Comparison of ENCODE assay signal across 8 mouse cellular contexts in genomic region chr3:121291225-121291559, GRCm38 (mm10). TPM values are rescaled to one million over a fixed set of nuclear protein-coding genes. Genes with fewer than 3 reads are reported as not detected.
DNase-seq lines count a peak whose midpoint lies in the region; ATAC-seq and TF ChIP-seq lines count a peak whose summit lies in the region.

No protein-coding gene starts in this region.

- no peak for TF ChIP-seq CTCF in CH12.LX (conservative IDR thresholded peaks at IDR 0.05 in 1 of 2, IDR thresholded peaks at IDR 0.05 in 1 of 2; ENCODE audit: low read depth in 2 of 2, low read length in 2 of 2)
- no peak for TF ChIP-seq CTCF in liver, embryonic 14.5 days (IDR thresholded peaks at IDR 0.05; ENCODE audit: low read depth)

- H3K36me3 ChIP-seq in heart, embryonic 10.5 days: no peaks in the 10 kb centered on the region
- peaks cover 0 to 4% of the 10 kb centered on the region in 2 experiments for H3K36me3 ChIP-seq in CH12.LX (replicated peaks in 1 of 2; ENCODE audit: control insufficient read depth in 1 of 2, insufficient read depth in 1 of 2, low read length in 1 of 2)
- no peaks in the 10 kb centered on the region for H3K36me3 ChIP-seq in forebrain, embryonic 12.5 days (replicated peaks)
- H3K36me3 ChIP-seq in liver, embryonic 14.5 days (replicated peaks; ENCODE audit: control insufficient read depth, insufficient read depth, low read depth): no peaks in the 10 kb centered on the region

- H3K4me2 ChIP-seq in CH12.LX (ENCODE audit: insufficient read depth, low read depth, poor library complexity, severe bottlenecking): peak overlapping the region; percentile 88
- peak overlapping the region; percentile 59 for H3K4me2 ChIP-seq in forebrain, embryonic 12.5 days
- peak overlapping the region; percentile 76 for H3K4me2 ChIP-seq in liver, embryonic 14.5 days (ENCODE audit: low read depth)

- H3K9ac ChIP-seq in CH12.LX (ENCODE audit: insufficient read depth, low read depth): peak overlapping the region; percentile 90
- peak overlapping the region; percentile 59; the same call in 1 of the 2 replicates for H3K9ac ChIP-seq in forebrain, embryonic 12.5 days
- peak overlapping the region; percentile 75 for H3K9ac ChIP-seq in liver, embryonic 14.5 days (replicated peaks)

- H3K9me3 ChIP-seq in heart, embryonic 10.5 days: no peaks in the 10 kb centered on the region
- no peaks in the 10 kb centered on the region for H3K9me3 ChIP-seq in CH12.LX (replicated peaks; ENCODE audit: low read length)
- no peaks in the 10 kb centered on the region for H3K9me3 ChIP-seq in forebrain, embryonic 12.5 days
- H3K9me3 ChIP-seq in liver, embryonic 14.5 days (ENCODE audit: control insufficient read depth, low read length): no peaks in the 10 kb centered on the region

- no peak for TF ChIP-seq EP300 in CH12.LX (IDR thresholded peaks at IDR 0.05; ENCODE audit: low read length)
- no peak for TF ChIP-seq EP300 in liver, embryonic 14.5 days (IDR thresholded peaks at IDR 0.05; ENCODE audit: low read depth)

- H3K4me3 ChIP-seq in heart, embryonic 10.5 days: peak overlapping the region; percentile 71
- H3K4me3 ChIP-seq in CH12.LX (replicated peaks in 1 of 3; ENCODE audit: low read depth in 2 of 3, low read length in 2 of 3, poor library complexity in 1 of 3): peak overlapping the region; percentile 64 to 73 (median 68)
- peak overlapping the region; percentile 60 for H3K4me3 ChIP-seq in forebrain, embryonic 12.5 days (replicated peaks)
- peak overlapping the region; percentile 60 to 96 for H3K4me3 ChIP-seq in liver, embryonic 14.5 days (ENCODE audit: insufficient read depth in 1 of 2, low read depth in 2 of 2, low read length in 2 of 2)

- no peak for TF ChIP-seq RAD21 in CH12.LX (IDR thresholded peaks at IDR 0.05; ENCODE audit: low read depth, low read length)

- intact Hi-C loops in left cerebral cortex, postnatal 14 days (cut with DNase I): loop anchor here (5.0 kb wide), 1 partner anchor 119 kb away; the partner anchor contains the start of gene Rwdd3

- 0 out of 2 replicates have a peak, but pooled peaks cover 3% of the 10 kb centered on the region for H3K79me2 ChIP-seq in CH12.LX (replicated peaks; ENCODE audit: control insufficient read depth, extremely low read depth, insufficient read depth, poor library complexity, severe bottlenecking)

- no peaks in the 10 kb centered on the region for H3K27me3 ChIP-seq in heart, embryonic 10.5 days (ENCODE audit: insufficient read depth, poor library complexity, severe bottlenecking)
- no peaks in the 10 kb centered on the region for H3K27me3 ChIP-seq in CH12.LX (replicated peaks)
- no peaks in the 10 kb centered on the region for H3K27me3 ChIP-seq in forebrain, embryonic 12.5 days
- no peaks in the 10 kb centered on the region for H3K27me3 ChIP-seq in liver, embryonic 14.5 days (ENCODE audit: control insufficient read depth, insufficient read depth, low read length)

- TF ChIP-seq POLR2A in CH12.LX (IDR thresholded peaks at IDR 0.05; ENCODE audit: low read depth, low read length): no peak

- H3K27ac ChIP-seq in heart, embryonic 10.5 days: peak overlapping the region; percentile 93
- H3K27ac ChIP-seq in CH12.LX (ENCODE audit: insufficient read depth, low read depth): no peak overlapping the region
- H3K27ac ChIP-seq in forebrain, embryonic 12.5 days: peak overlapping the region; percentile 94; the same call in 1 of the 2 replicates
- peak overlapping the region; percentile 73 for H3K27ac ChIP-seq in liver, embryonic 14.5 days

- in situ Hi-C loops in CH12.LX (cut with MboI; ENCODE audit: low pct_ligation_motif_present, low pct_unique_long_range_greater_than_20kb, low sequenced_read_pairs): loop anchor here (5.0 kb wide), 2 partner anchors 34 to 119 kb away; partner anchors contain the start of gene Rwdd3

- no peak for ATAC-seq in forebrain, embryonic 12.5 days (ENCODE audit: low FRiP score)
- peak; percentile 2; the same call in 1 of the 2 replicates for ATAC-seq in liver, embryonic 14.5 days (ENCODE audit: insufficient read depth)

- dilution Hi-C loops in CH12.LX (cut with MboI; ENCODE audit: extremely low pct_ligation_motif_present, extremely low pct_unique_long_range_greater_than_20kb, low sequenced_read_pairs): no loop called here

- no peak for DNase-seq in heart, embryonic 10.5 days (ENCODE audit: low spot score)
- no peak for DNase-seq in heart, adult 8-10 months (ENCODE audit: low spot score)
- DNase-seq in CH12.LX (ENCODE audit: extremely low read depth): no peak
- DNase-seq in liver, embryonic 14.5 days (ENCODE audit: low read depth in 3 of 3, low spot score in 3 of 3): no peak
- no peak for DNase-seq in c-Kit-positive CD71-positive TER-119-positive erythroid progenitor cells, embryonic 14.5 days (ENCODE audit: low spot score)
- DNase-seq in left cerebral cortex, adult 8-10 months (ENCODE audit: low spot score in 2 of 2): no peak
- no peak for DNase-seq in left cerebral cortex, postnatal 14 days (ENCODE audit: low spot score in 2 of 2)

- 7% methylated on average over 7 of the region's 7 CpGs for WGBS in heart, embryonic 10.5 days
- WGBS in forebrain, embryonic 12.5 days: 6% methylated on average over 7 of the region's 7 CpGs
- 5% methylated on average over 7 of the region's 7 CpGs for WGBS in liver, embryonic 14.5 days (ENCODE audit: insufficient replicate concordance)

- peaks cover 5% of the 10 kb centered on the region; the same call in 1 of the 2 replicates for H3K4me1 ChIP-seq in heart, embryonic 10.5 days
- peaks cover 0 to 19% of the 10 kb centered on the region in 2 experiments; a peak in 2 of 4 replicates for H3K4me1 ChIP-seq in CH12.LX (ENCODE audit: control insufficient read depth in 1 of 2, insufficient read depth in 2 of 2)
- H3K4me1 ChIP-seq in forebrain, embryonic 12.5 days: peaks cover 9% of the 10 kb centered on the region; the same call in 1 of the 2 replicates
- H3K4me1 ChIP-seq in liver, embryonic 14.5 days (replicated peaks; ENCODE audit: control insufficient read depth in 2 of 2, insufficient read depth in 2 of 2, low read length in 1 of 2): peaks cover 6 to 15% of the 10 kb centered on the region in 2 experiments

TF ChIP-seq in CH12.LX, 34 proteins besides CTCF, POLR2A, EP300 and RAD21:
- TF ChIP-seq CHD1 (IDR thresholded peaks at IDR 0.05; ENCODE audit: low read depth, low read length) (no peak), IRF4 (IDR thresholded peaks at IDR 0.05; ENCODE audit: low read depth, low read length) (0 out of 2 replicates have a peak, but pooled peaks have one; percentile 16)

RNA-seq across cellular contexts. Expression of gene Alg14, which starts 0.4 kb away (rescaled TPM):
- 40.1 and 44.5 TPM in 2 replicates for polyA plus RNA-seq in heart, embryonic 10.5 days (2016; fragmentation: Nextera tagmentation; extraction: Ambion mirVana)
- total RNA-seq in heart, adult 8-10 months (2022): 10 to 100 TPM in 2 of 4 experiments, 1 to 10 TPM in 2; 7.5 to 12.4 (median 10.9) TPM
- total RNA-seq in CH12.LX (2012; rRNA removed) (5.0 and 6.3 TPM in 2 replicates), CH12.LX (2014; rRNA removed) (6.0 and 7.6 TPM in 2 replicates)
- 8.3 and 10.2 TPM in 2 replicates for polyA plus RNA-seq in CH12.LX (2012; ENCODE audit: insufficient read length, low read depth)
- polyA plus RNA-seq in forebrain, embryonic 12.5 days (2016; fragmentation: Nextera tagmentation; extraction: Ambion mirVana): 30.1 and 31.5 TPM in 2 replicates
- 6.5 and 10.4 TPM in 2 replicates for polyA plus RNA-seq in liver, embryonic 14.5 days (2012; rRNA removed)
- polyA plus RNA-seq in liver, embryonic 14.5 days (2014; fragmentation: Nextera tagmentation; extraction: Ambion mirVana): 16.2 and 18.8 TPM in 2 replicates
- 10 to 100 TPM; 11.7 to 16.2 (median 14.8) TPM for total RNA-seq in left cerebral cortex, adult 8-10 months (2022)
- 10 to 100 TPM; 17.1 to 18.5 TPM for total RNA-seq in left cerebral cortex, postnatal 14 days (2021)

RNA-seq across cellular contexts. Expression of gene Tmem56, which starts 8.3 kb away (rescaled TPM):
- polyA plus RNA-seq in heart, embryonic 10.5 days (2016; fragmentation: Nextera tagmentation; extraction: Ambion mirVana): 3.0 and 3.5 TPM in 2 replicates
- 1 to 10 TPM; 1.2 to 2.7 (median 2.0) TPM for total RNA-seq in heart, adult 8-10 months (2022)
- not detected in 2 replicates for total RNA-seq in CH12.LX (2012; rRNA removed)
- not detected in 2 replicates for total RNA-seq in CH12.LX (2014; rRNA removed)
- not detected in 2 replicates for polyA plus RNA-seq in CH12.LX (2012; ENCODE audit: insufficient read length, low read depth)
- polyA plus RNA-seq in forebrain, embryonic 12.5 days (2016; fragmentation: Nextera tagmentation; extraction: Ambion mirVana): 2.6 and 3.2 TPM in 2 replicates
- polyA plus RNA-seq in liver, embryonic 14.5 days (2012; rRNA removed): 11.8 and 13.5 TPM in 2 replicates
- polyA plus RNA-seq in liver, embryonic 14.5 days (2014; fragmentation: Nextera tagmentation; extraction: Ambion mirVana): 25.3 and 25.9 TPM in 2 replicates
- total RNA-seq in left cerebral cortex, adult 8-10 months (2022): 10 to 100 TPM; 35.0 to 49.8 (median 43.9) TPM
- 10 to 100 TPM; 31.1 to 34.4 TPM for total RNA-seq in left cerebral cortex, postnatal 14 days (2021)

Comparison
In these comparisons a context has a peak if more than half of its experiments do, and no peak if none do; other contexts are left out.
1. RNA of gene Tmem56, which starts 8.3 kb away (total RNA-seq): 35.0 to 49.8 TPM in left cerebral cortex, adult 8-10 months and 31.1 to 34.4 TPM in left cerebral cortex, postnatal 14 days; 1.2 to 2.7 TPM in heart, adult 8-10 months and not detected in CH12.LX; every median in the first group is over 4 times any median in the second.
2. Peak in every context shown above with its lines, with median percentiles within 50 percentile points of each other: H3K4me3 ChIP-seq, H3K4me2 ChIP-seq and H3K9ac ChIP-seq.